Mouse (Mus musculus): ENCODE measurements around the gene Shq1. TPM values are rescaled to one million over a fixed set of nuclear protein-coding genes. Genes with fewer than 3 reads are reported as not detected.

Shq1 gene
- polyA plus RNA-seq, 1 experiment = 12.6 TPM

DNA sequence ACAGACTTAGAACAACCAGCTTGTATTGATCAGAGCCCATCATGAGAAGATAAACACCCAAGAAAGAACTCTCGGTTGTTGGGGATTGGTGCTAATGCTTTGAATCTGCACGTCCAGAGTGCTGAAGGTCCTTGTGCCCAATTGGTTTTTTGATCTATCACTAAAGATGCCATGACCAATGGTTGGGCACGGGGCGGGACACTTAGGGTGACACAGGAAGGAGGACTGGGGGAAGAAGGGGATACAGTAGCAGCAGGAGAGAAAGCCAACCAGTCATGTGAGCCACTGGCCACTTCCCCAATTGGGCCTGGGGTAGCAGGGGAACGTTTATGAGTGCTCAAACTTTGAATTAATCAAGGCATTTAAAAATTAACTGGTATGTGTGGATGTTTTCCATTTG lies 23.8 kb downstream of the Shq1 start:
- H3K36me3 ChIP-seq (ENCODE audit: control insufficient read depth, insufficient read depth) = peaks cover 5% of the 10 kb centered on the region
- H3K79me2 ChIP-seq (ENCODE audit: control insufficient read depth, insufficient read depth) = no peaks in the 10 kb centered on the region
- no peaks in the 10 kb centered on the region for H3K27me3 ChIP-seq (ENCODE audit: control insufficient read depth, insufficient read depth, insufficient read length)
- no peak overlapping the region for H3K4me3 ChIP-seq (ENCODE audit: insufficient read depth, poor library complexity, severe bottlenecking)
- peaks cover 2% of the 10 kb centered on the region for H3K79me3 ChIP-seq (ENCODE audit: low read depth)
- TF ChIP-seq MYOG (IDR thresholded peaks at IDR 0.05; ENCODE audit: control insufficient read depth, extremely low read depth, insufficient read length) = no peak
- no peak for TF ChIP-seq MYOD1 (IDR thresholded peaks at IDR 0.05; ENCODE audit: control insufficient read depth, insufficient read length, low read depth)
- TF ChIP-seq FOSL1 (IDR thresholded peaks at IDR 0.05; ENCODE audit: insufficient read depth, low read length, poor library complexity, severe bottlenecking) = no peak
- no peak for TF ChIP-seq CEBPB (IDR thresholded peaks at IDR 0.05; ENCODE audit: low read depth)
- no peak for TF ChIP-seq CTCF (IDR thresholded peaks at IDR 0.05; ENCODE audit: control insufficient read depth, insufficient read depth, insufficient read length)
- no peak for TF ChIP-seq USF1 (IDR thresholded peaks at IDR 0.05; ENCODE audit: low read depth)
- TF ChIP-seq MAX (IDR thresholded peaks at IDR 0.05) = no peak
- H3ac ChIP-seq (ENCODE audit: control insufficient read depth, insufficient read length, low read depth) = no peak overlapping the region

DNA sequence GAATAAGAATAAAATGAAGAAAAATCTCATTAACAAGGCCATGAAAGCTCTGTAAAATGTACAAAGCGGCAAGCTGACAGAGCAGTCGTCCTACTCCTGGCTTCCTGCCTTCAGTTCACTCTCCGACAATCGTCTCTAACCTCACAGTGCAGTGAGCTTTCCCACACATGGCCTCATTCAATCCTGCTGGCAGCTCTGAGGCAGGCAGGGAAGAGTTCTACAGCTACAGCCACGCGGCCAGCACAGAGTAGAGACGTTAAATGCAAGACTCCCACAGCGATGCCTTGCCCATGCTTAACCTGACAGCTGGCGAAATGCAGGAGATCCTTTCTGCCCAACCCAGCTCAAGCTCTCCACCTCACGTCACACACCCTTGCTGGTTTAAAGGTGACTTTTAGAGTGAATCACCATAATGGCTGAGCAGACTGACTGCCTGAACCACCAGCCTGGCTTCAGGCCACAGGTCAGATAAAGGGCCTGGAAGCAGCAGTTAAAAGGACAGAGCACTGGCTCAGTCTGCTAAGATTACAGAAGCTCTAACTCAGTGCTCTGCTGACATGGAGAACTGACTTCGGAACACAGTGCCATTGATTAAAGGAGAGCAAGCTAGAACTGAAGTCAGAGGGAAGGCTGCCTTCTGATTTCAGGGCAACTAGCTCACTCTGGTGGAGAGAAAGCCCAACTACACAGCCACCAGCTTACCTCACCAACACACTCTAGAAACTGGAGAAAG lies 25.3 kb downstream of the Shq1 start:
- H3K36me3 ChIP-seq (ENCODE audit: control insufficient read depth, insufficient read depth) = peaks cover 5% of the 10 kb centered on the region
- no peaks in the 10 kb centered on the region for H3K27me3 ChIP-seq (ENCODE audit: control insufficient read depth, insufficient read depth, insufficient read length)
- no peak overlapping the region for H3ac ChIP-seq (ENCODE audit: control insufficient read depth, insufficient read length, low read depth)
- H3K79me2 ChIP-seq (ENCODE audit: control insufficient read depth, insufficient read depth) = no peaks in the 10 kb centered on the region
- no peak overlapping the region for H3K4me3 ChIP-seq (ENCODE audit: insufficient read depth, poor library complexity, severe bottlenecking)
- peaks cover 2% of the 10 kb centered on the region for H3K79me3 ChIP-seq (ENCODE audit: low read depth)
- TF ChIP-seq CEBPB (IDR thresholded peaks at IDR 0.05; ENCODE audit: low read depth) (no peak), CTCF (IDR thresholded peaks at IDR 0.05; ENCODE audit: control insufficient read depth, insufficient read depth, insufficient read length) (peak; percentile 32), MYOG (IDR thresholded peaks at IDR 0.05; ENCODE audit: control insufficient read depth, extremely low read depth, insufficient read length) (no peak), MAX (IDR thresholded peaks at IDR 0.05) (no peak), FOSL1 (IDR thresholded peaks at IDR 0.05; ENCODE audit: insufficient read depth, low read length, poor library complexity, severe bottlenecking) (no peak)

- H3K79me3 ChIP-seq (ENCODE audit: low read depth) = peaks cover 2% of the 10 kb centered on the region
- peaks cover 5% of the 10 kb centered on the region for H3K36me3 ChIP-seq (ENCODE audit: control insufficient read depth, insufficient read depth)
- H3K27me3 ChIP-seq (ENCODE audit: control insufficient read depth, insufficient read depth, insufficient read length) = no peaks in the 10 kb centered on the region
- H3K4me3 ChIP-seq (ENCODE audit: insufficient read depth, poor library complexity, severe bottlenecking) = no peak overlapping the region
- no peak overlapping the region for H3ac ChIP-seq (ENCODE audit: control insufficient read depth, insufficient read length, low read depth)
- TF ChIP-seq CTCF (IDR thresholded peaks at IDR 0.05; ENCODE audit: control insufficient read depth, insufficient read depth, insufficient read length) (no peak), MYOG (IDR thresholded peaks at IDR 0.05; ENCODE audit: control insufficient read depth, extremely low read depth, insufficient read length) (no peak), CEBPB (IDR thresholded peaks at IDR 0.05; ENCODE audit: low read depth) (no peak), USF1 (IDR thresholded peaks at IDR 0.05; ENCODE audit: low read depth) (no peak), MAX (IDR thresholded peaks at IDR 0.05) (no peak), FOSL1 (IDR thresholded peaks at IDR 0.05; ENCODE audit: insufficient read depth, low read length, poor library complexity, severe bottlenecking) (no peak), MYOD1 (IDR thresholded peaks at IDR 0.05; ENCODE audit: control insufficient read depth, insufficient read length, low read depth) (no peak)
- H3K79me2 ChIP-seq (ENCODE audit: control insufficient read depth, insufficient read depth) = no peaks in the 10 kb centered on the region
These were observed 26.3 kb downstream of the Shq1 start for GRCm38 (mm10) chr6:100644631-100645030.

DNA sequence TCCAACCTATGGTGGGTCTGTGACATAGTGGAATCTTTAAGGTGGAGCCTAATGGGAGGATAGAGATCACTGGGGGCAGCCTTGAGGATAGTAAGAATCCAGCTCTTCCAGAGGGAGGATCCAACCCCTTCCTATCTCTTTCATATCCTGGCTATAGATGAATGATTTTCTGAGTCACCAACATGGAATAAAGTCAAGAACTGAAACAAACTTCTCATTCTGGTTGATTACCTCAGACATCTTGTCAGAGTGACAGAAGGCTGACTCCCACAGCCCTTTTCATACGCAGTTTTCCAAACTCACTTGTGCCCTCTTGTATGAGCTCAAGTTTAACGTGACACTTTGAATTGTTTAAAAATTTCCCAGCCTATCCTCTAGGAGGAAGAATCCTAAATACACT lies 28.2 kb downstream of the Shq1 start:
- H3K79me3 ChIP-seq (ENCODE audit: low read depth) = peaks cover 2% of the 10 kb centered on the region
- no peak overlapping the region for H3K4me3 ChIP-seq (ENCODE audit: insufficient read depth, poor library complexity, severe bottlenecking)
- no peak overlapping the region for H3ac ChIP-seq (ENCODE audit: control insufficient read depth, insufficient read length, low read depth)
- TF ChIP-seq MYOG (IDR thresholded peaks at IDR 0.05; ENCODE audit: control insufficient read depth, extremely low read depth, insufficient read length) = no peak
- no peak for TF ChIP-seq FOSL1 (IDR thresholded peaks at IDR 0.05; ENCODE audit: insufficient read depth, low read length, poor library complexity, severe bottlenecking)
- TF ChIP-seq CTCF (IDR thresholded peaks at IDR 0.05; ENCODE audit: control insufficient read depth, insufficient read depth, insufficient read length) = no peak
- TF ChIP-seq USF1 (IDR thresholded peaks at IDR 0.05; ENCODE audit: low read depth) = no peak
- no peak for TF ChIP-seq MAX (IDR thresholded peaks at IDR 0.05)
- TF ChIP-seq MYOD1 (IDR thresholded peaks at IDR 0.05; ENCODE audit: control insufficient read depth, insufficient read length, low read depth) = no peak
- TF ChIP-seq CEBPB (IDR thresholded peaks at IDR 0.05; ENCODE audit: low read depth) = no peak
- H3K27me3 ChIP-seq (ENCODE audit: control insufficient read depth, insufficient read depth, insufficient read length) = no peaks in the 10 kb centered on the region
- no peaks in the 10 kb centered on the region for H3K79me2 ChIP-seq (ENCODE audit: control insufficient read depth, insufficient read depth)
- peaks cover 2% of the 10 kb centered on the region for H3K36me3 ChIP-seq (ENCODE audit: control insufficient read depth, insufficient read depth)

- no peaks in the 10 kb centered on the region for H3K79me2 ChIP-seq (ENCODE audit: control insufficient read depth, insufficient read depth)
- H3K79me3 ChIP-seq (ENCODE audit: low read depth) = peaks cover 2% of the 10 kb centered on the region
- H3ac ChIP-seq (ENCODE audit: control insufficient read depth, insufficient read length, low read depth) = no peak overlapping the region
- H3K4me3 ChIP-seq (ENCODE audit: insufficient read depth, poor library complexity, severe bottlenecking) = no peak overlapping the region
- no peaks in the 10 kb centered on the region for H3K27me3 ChIP-seq (ENCODE audit: control insufficient read depth, insufficient read depth, insufficient read length)
- TF ChIP-seq MAX (IDR thresholded peaks at IDR 0.05) = no peak
- TF ChIP-seq MYOD1 (IDR thresholded peaks at IDR 0.05; ENCODE audit: control insufficient read depth, insufficient read length, low read depth) = no peak
- TF ChIP-seq CEBPB (IDR thresholded peaks at IDR 0.05; ENCODE audit: low read depth) = no peak
- TF ChIP-seq CTCF (IDR thresholded peaks at IDR 0.05; ENCODE audit: control insufficient read depth, insufficient read depth, insufficient read length) = no peak
- no peak for TF ChIP-seq FOSL1 (IDR thresholded peaks at IDR 0.05; ENCODE audit: insufficient read depth, low read length, poor library complexity, severe bottlenecking)
- no peak for TF ChIP-seq MYOG (IDR thresholded peaks at IDR 0.05; ENCODE audit: control insufficient read depth, extremely low read depth, insufficient read length)
- no peak for TF ChIP-seq USF1 (IDR thresholded peaks at IDR 0.05; ENCODE audit: low read depth)
- no peaks in the 10 kb centered on the region for H3K36me3 ChIP-seq (ENCODE audit: control insufficient read depth, insufficient read depth)
These were observed 30.4 kb downstream of the Shq1 start for GRCm38 (mm10) chr6:100640591-100640990.

Data from C2C12 (cell line).